Mouse (Mus musculus) thymus, postnatal 14 days (tissue): ENCODE results near the gene Crnn.

Source experiments
- DNase-seq: peaks from one replicate; pipeline ENCODE4 v3.0.0; 2021

Crnn gene

GRCm38 (mm10) chr3:93144510-93145051 lies at the start of gene Crnn:
TSS of gene Crnn (plus strand) at chr3:93144787.
- DNase-seq = no peak

DNA sequence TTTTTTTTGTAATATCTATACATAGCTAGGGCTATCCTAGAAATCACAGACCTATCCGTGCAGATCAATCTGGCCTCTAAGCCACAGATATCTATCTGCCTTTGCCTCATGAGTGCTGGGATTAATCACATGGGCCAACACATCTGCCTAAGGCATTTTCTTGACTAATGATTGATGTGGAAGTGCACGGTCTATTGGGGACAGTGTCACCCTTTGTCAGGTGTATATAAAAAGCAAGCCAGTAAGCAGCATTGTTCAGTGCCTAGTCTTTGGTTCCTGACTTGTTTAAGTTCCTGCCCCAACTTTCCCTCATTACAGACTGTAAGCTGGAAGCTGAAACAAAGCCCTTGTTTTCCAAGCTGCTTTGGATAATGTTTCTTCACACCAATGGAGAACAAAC lies 48.1 kb upstream of the Crnn start:
- no peak for DNase-seq

- peak; percentile 7 for DNase-seq
Measured at GRCm38 (mm10) chr3:93111668-93112067, 32.9 kb upstream of the Crnn start.

DNA sequence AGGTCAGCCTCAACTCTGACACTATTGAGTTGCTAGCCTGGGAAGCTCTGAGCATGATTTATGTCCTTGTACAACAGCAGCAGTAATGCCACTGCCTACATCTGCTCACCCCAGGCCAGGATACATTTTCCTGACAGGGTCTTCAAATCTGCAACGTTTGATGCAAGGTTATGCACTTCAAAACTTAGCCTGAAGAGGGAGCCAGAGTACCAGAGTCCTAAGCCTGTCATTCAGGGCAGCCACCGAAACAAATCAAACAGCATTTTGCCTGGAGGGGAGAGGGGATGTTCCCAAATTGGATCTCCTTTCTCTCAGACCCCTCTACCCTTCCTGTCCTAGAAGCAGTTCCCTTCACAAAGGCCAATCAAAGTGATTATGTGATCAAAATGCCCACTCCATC lies 30.1 kb upstream of the Crnn start:
- peak; percentile 4 for DNase-seq

GRCm38 (mm10) chr3:93119101-93119500 lies 25.5 kb upstream of the Crnn start:
- no peak for DNase-seq

DNA sequence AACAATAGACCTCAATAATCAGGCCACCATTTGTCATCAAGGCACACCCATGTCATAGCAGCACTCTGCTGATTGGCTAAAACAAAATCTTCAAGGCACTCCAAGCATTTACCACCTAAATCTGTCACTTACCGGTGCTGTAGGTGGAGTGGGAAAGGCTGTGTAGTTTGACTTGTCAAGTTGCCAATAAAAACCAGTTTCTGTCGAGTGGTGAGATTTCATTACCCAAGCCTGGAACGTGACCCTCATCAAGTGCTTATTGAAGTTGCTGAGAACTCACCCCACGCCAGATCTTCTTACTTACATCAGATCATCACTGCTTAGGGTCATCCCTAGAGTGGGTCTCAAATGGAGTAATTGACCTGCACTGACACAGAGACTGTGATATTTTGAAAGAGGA lies 16.5 kb upstream of the Crnn start:
- DNase-seq = no peak

GRCm38 (mm10) chr3:93129076-93129475 lies 15.5 kb upstream of the Crnn start:
- no peak for DNase-seq

DNA sequence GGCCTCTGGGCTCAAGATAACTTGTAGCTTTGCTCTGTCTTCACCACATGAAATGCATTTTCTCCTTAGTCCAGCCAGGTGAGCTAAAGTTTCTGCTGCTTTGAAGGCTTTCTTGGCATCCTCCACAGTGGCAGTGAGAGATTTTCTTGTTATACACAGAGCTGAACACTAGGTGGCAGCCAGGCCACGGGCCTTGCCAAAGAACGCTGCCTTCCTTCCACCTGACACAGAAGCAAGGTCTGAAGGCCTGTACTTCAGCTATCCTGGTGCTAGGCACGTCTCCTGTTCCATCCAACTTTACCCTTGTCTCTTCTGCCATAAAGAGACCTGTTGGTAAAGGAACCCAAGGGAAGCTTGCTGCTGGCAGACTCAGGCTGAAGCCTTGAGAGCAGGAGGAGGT lies 14.1 kb upstream of the Crnn start:
- DNase-seq = peak; percentile 10

GRCm38 (mm10) chr3:93162502-93162901 lies 17.9 kb downstream of the Crnn start:
- DNase-seq = no peak

- no peak for DNase-seq
Measured at GRCm38 (mm10) chr3:93162996-93163592, 18.5 kb downstream of the Crnn start.

- DNase-seq = no peak
Measured at GRCm38 (mm10) chr3:93180856-93181255, 36.3 kb downstream of the Crnn start.

DNA sequence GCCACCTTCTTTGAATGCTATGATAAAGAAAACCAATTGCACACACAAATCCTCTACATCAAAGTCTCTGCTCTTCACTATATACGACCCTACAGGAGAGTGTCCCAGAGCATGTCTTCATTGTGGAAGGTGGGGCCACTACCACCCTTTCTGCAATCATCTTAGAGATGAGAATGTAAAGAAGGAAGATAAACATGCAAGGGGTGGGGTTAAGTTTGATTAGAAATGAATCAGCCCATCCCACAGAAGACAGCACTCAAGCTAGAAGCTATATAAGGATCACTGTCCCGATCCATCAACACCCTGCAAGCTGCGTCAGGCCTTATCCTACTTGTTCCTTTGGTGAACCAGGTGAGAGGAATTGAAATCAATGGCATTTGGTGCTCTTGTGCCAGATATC lies 52.4 kb downstream of the Crnn start, which contains the start of gene Flg2:
Flg2 (plus strand) TSS at position 301 of the 400 bp plus-strand sequence.
- no peak for DNase-seq
